Mouse (Mus musculus): ENCODE results near the gene Eif2d.

DNA sequence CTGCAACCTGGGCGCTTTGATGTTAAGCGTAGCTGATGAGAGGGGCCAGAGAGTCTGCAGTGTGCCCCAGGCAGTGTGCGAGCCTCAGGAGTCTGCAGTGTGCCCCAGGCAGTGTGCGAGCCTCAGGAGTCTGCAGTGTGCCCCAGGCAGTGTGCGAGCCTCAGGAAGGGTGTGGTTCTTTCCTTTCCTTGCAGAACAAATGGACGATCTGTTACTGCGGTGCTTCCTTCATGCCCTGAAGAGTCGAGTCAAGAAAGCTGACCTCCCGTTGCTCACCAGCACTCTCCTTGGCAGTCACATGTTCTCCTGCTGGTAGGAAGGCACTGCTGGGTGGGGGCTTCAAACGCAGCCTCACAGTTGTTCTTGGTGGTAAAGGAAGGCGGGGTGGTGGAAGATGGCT lies 8.1 kb downstream of the Eif2d start:
- TF ChIP-seq CTCF (conservative IDR thresholded peaks at IDR 0.05; ENCODE audit: low read length) (no peak), NANOG (IDR thresholded peaks at IDR 0.05; ENCODE audit: borderline replicate concordance, low read length) (peak; percentile 46; the same call in 1 of the 2 replicates)

All from E14TG2a.4 (cell line).